Mouse (Mus musculus): ENCODE measurements around the gene Gm49366. TPM values are rescaled to one million over a fixed set of nuclear protein-coding genes. Genes with fewer than 3 reads are reported as not detected.
"Not testable (repeated sequence)": the region's sequence is repeated elsewhere in the genome, so short reads cannot be mapped to it uniquely, and the experiment has no call there.

Gene Gm49366
- polyA plus RNA-seq, 1 experiment from 2014 or later, result not detected

DNA sequence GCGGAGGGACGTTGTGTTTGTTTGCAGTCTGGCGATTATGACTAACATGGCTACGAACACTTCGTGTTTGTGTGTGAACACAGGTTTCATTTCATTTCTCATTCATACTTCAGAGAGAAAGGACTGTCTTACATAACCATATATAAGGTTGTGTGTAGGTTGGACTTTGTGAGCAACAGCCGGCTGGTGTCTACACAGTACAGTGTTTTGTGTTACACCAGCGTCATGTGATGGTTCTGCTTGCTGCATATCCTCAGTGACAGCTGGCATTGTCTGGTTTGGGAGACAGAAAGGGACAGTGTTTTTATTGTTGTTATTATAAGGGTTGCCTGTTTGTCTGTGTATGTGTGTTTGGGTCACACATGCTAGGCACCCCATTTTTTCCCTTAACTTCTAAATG lies 25.0 kb upstream of the Gm49366 start:
- WGBS, result 90% methylated on average over 7 of the region's 7 CpGs
- peaks cover 16% of the 10 kb centered on the region for H3K36me3 ChIP-seq (ENCODE audit: insufficient read depth)
- no peaks in the 10 kb centered on the region for H3K9me3 ChIP-seq (ENCODE audit: low read depth, low read length)
- no peak overlapping the region for H3K9ac ChIP-seq
- TF ChIP-seq CTCF (IDR thresholded peaks at IDR 0.05; ENCODE audit: low read depth), result no peak
- H3K27me3 ChIP-seq (ENCODE audit: insufficient read depth, low read length), result no peaks in the 10 kb centered on the region
- H3K4me3 ChIP-seq (ENCODE audit: low read depth, low read length), result no peak overlapping the region
- no peak overlapping the region for H3K27ac ChIP-seq (ENCODE audit: low read depth)
- H3K4me2 ChIP-seq, result no peak overlapping the region
- DNase-seq (no peak), ATAC-seq (ENCODE audit: insufficient read depth) (no peak)
- peaks cover 11% of the 10 kb centered on the region for H3K4me1 ChIP-seq (ENCODE audit: insufficient read depth)

DNA sequence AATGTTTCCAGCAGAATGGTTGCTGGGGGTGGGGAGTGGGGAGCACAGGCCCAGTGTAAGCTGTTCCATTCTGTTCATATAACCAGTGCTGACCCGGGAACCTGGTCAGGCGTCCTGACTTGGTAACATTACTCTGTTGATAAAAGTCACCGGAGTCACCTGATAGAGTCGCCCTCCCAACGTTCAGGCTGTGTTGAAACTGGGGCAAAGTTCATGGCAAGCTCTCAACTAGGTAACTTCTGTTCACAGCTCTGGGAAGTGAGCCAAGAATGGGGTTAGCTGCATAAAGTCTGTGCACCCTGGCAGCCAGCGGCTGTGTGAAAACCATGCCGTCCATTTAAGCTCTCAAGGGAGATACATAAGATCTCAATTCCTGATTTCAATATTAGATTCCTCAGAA lies 18.2 kb upstream of the Gm49366 start:
- H3K27me3 ChIP-seq (ENCODE audit: insufficient read depth, low read length); H3K9ac ChIP-seq; H3K9me3 ChIP-seq (ENCODE audit: low read depth, low read length); H3K4me3 ChIP-seq (ENCODE audit: low read depth, low read length); H3K27ac ChIP-seq (ENCODE audit: low read depth); H3K4me2 ChIP-seq; H3K4me1 ChIP-seq (ENCODE audit: insufficient read depth); H3K36me3 ChIP-seq (ENCODE audit: insufficient read depth): not testable (repeated sequence)
- WGBS, result 29% methylated on average over 7 of the region's 7 CpGs
- DNase-seq (peak; percentile 85), ATAC-seq (ENCODE audit: insufficient read depth) (peak; percentile 56; the same call in 1 of the 2 replicates)

DNA sequence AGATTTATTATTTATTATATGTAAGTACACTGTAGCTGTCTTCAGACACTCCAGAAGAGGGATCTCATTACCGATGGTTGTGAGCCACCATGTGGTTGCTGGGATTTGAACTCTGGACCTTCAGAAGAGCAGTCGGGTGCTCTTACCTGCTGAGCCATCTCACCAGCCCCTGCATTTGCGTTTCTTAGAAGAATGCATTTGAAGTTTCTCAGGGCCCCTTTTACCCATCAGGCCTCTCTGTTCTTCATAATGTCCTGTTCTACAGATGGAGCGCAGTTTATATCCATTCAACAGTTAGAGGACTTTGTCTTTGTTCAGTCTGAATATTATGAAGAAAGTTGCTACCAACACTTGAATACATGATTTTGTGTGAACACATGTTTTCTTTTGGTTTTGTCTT lies 16.5 kb upstream of the Gm49366 start:
- H3K27me3 ChIP-seq (ENCODE audit: insufficient read depth, low read length); DNase-seq; H3K4me3 ChIP-seq (ENCODE audit: low read depth, low read length); H3K36me3 ChIP-seq (ENCODE audit: insufficient read depth); H3K9ac ChIP-seq; H3K27ac ChIP-seq (ENCODE audit: low read depth); H3K4me1 ChIP-seq (ENCODE audit: insufficient read depth); ATAC-seq (ENCODE audit: insufficient read depth); H3K4me2 ChIP-seq; H3K9me3 ChIP-seq (ENCODE audit: low read depth, low read length): not testable (repeated sequence)
- WGBS, result 90% methylated on average over 4 of the region's 4 CpGs

DNA sequence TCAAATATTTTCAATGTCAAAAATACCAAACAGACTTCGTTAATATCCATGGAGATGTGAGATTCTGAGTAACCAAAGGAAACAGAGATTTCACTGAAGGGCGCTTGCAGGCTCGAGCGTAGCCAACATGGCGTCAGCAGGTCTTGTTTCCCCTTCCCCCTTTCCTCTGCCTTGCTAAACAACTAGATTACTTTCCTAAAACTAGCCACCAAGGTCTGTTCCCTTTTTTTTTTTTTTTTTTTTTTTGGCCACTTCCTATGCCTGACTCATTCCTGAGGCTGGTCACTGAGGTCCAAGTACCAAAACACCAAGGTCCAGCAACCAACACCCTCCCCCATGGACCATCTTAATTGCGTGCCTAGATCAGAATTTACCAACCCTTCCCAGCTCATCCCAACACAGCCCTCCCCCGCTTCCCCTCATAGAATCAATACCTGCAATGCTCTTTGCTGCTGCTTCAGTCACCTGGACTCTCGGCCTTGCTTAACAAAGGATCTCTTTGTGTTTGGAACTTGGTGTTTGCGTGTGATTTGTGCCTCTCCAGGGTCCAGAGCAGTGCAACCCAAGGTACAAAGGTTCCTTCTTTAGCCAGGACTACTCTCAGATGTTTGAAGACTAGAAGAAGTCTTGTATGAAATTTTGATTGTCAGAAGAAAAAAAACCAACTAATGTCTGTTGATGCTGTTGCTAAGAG lies 15.5 kb upstream of the Gm49366 start:
- Histone ChIP-seq H3K9me3 (ENCODE audit: low read depth, low read length) (no peaks in the 10 kb centered on the region), H3K4me1 (ENCODE audit: insufficient read depth) (no peaks in the 10 kb centered on the region), H3K36me3 (ENCODE audit: insufficient read depth) (no peaks in the 10 kb centered on the region), H3K9ac (no peak overlapping the region), H3K4me2 (no peak overlapping the region), H3K27me3 (ENCODE audit: insufficient read depth, low read length) (no peaks in the 10 kb centered on the region), H3K27ac (ENCODE audit: low read depth) (no peak overlapping the region), H3K4me3 (ENCODE audit: low read depth, low read length) (no peak overlapping the region)
- ATAC-seq (ENCODE audit: insufficient read depth), result no peak
- 80% methylated on average over 9 of the region's 9 CpGs for WGBS
- no peak for DNase-seq
- TF ChIP-seq CTCF (IDR thresholded peaks at IDR 0.05; ENCODE audit: low read depth), result no peak

DNA sequence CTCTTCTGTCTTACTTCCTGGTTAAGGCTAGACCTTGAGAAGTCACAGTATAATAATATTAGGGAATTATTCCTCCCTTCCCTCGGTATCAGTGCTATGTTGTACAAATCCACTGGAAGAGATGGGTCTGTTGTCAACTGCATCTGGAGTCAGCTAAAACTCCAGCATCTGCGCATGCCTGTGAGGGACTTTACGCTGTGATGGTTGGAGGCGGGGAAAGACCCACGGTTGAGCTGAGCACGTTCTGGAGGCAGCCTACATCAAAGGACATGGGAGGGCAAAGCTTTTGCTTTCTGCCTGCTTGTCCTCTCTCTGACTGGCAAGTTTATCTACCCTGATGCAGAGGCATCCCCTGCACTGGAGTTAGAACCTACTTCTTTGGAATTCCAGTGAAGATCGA lies 12.8 kb upstream of the Gm49366 start:
- Histone ChIP-seq H3K27ac (ENCODE audit: low read depth) (no peak overlapping the region), H3K9me3 (ENCODE audit: low read depth, low read length) (no peaks in the 10 kb centered on the region), H3K4me2 (no peak overlapping the region), H3K36me3 (ENCODE audit: insufficient read depth) (no peaks in the 10 kb centered on the region), H3K27me3 (ENCODE audit: insufficient read depth, low read length) (no peaks in the 10 kb centered on the region), H3K4me1 (ENCODE audit: insufficient read depth) (no peaks in the 10 kb centered on the region), H3K4me3 (ENCODE audit: low read depth, low read length) (no peak overlapping the region), H3K9ac (no peak overlapping the region)
- no peak for TF ChIP-seq CTCF (IDR thresholded peaks at IDR 0.05; ENCODE audit: low read depth)
- 84% methylated on average over 7 of the region's 7 CpGs for WGBS
- ATAC-seq (ENCODE audit: insufficient read depth), result no peak
- no peak for DNase-seq

DNA sequence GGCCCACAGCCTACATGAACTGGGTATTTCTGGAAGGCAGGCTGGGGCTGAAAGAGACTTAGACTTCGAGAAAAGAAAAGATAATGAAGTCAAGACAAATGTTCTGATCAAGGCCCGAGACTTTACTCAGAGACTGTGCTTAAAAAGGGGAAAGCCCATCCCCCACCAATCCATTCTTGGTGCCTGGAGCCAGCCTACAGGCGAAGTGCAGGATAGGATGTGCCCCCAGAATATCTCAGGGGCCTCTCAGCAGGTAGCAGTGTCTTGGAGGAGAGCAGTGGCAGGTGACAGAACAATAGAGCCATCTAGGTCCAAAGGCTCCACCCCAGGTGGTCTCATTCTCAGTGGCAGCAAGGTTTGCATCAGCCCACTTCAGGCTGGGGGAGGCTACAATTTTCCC lies 10.4 kb upstream of the Gm49366 start:
- H3K4me2 ChIP-seq; H3K4me3 ChIP-seq (ENCODE audit: low read depth, low read length); H3K36me3 ChIP-seq (ENCODE audit: insufficient read depth); H3K27ac ChIP-seq (ENCODE audit: low read depth); H3K4me1 ChIP-seq (ENCODE audit: insufficient read depth); H3K9me3 ChIP-seq (ENCODE audit: low read depth, low read length); DNase-seq; H3K27me3 ChIP-seq (ENCODE audit: insufficient read depth, low read length); H3K9ac ChIP-seq; ATAC-seq (ENCODE audit: insufficient read depth): not testable (repeated sequence)
- WGBS, result 56% methylated on average over 3 of the region's 3 CpGs

DNA sequence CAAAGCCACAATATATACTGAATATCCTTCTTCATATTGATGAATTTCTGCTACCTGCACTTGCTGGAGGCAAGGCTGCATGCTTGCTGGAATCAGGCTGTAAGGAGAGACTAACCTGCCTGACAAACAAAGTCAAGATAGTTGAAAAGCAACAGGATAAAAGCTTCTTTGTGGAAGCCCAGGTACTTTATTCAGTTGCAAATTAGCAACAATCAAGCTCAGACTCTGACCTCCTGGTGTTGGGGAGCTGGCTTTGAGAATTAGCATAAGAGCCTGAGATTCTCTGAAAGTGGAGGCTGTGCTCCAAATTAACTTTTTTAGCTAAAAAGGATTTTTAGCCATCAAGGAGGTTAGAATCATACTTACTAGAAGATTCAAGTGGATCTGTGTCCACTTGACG lies 9.7 kb upstream of the Gm49366 start:
- not testable (repeated sequence) for H3K27me3 ChIP-seq (ENCODE audit: insufficient read depth, low read length); H3K27ac ChIP-seq (ENCODE audit: low read depth); DNase-seq; H3K9ac ChIP-seq; ATAC-seq (ENCODE audit: insufficient read depth); H3K4me2 ChIP-seq; H3K36me3 ChIP-seq (ENCODE audit: insufficient read depth); H3K4me1 ChIP-seq (ENCODE audit: insufficient read depth); H3K4me3 ChIP-seq (ENCODE audit: low read depth, low read length); H3K9me3 ChIP-seq (ENCODE audit: low read depth, low read length)
- 100% methylated on average over 1 of the region's 1 CpGs for WGBS

Measured in lung, embryonic 14.5 days (tissue).